Mouse (Mus musculus) kidney, adult 2 months (tissue): ENCODE measurements at regions not wholly inside any gene's neighbourhood (a gene's known extent, or its start where the extent isn't known, plus 50 kb on each side); places are given as distances from the start of the nearest gene placed in this dataset.

Source experiments
- CTCF ChIP-seq: fragments of 200-500 bp; conservative IDR thresholded peaks from 2 replicates; pipeline ENCODE4 v1.5.1; 2011; ENCODE audit warnings: low read depth, mild to moderate bottlenecking, control low read depth, low read length, moderate library complexity, mixed read lengths; ENCODE audit not compliant: insufficient read depth, insufficient read length
- POLR2A ChIP-seq: fragments of 200-500 bp; IDR thresholded peaks from one replicate; pipeline ENCODE4 v1.6.1; 2011; ENCODE audit warnings: low read depth, low read length, control low read depth

DNA sequence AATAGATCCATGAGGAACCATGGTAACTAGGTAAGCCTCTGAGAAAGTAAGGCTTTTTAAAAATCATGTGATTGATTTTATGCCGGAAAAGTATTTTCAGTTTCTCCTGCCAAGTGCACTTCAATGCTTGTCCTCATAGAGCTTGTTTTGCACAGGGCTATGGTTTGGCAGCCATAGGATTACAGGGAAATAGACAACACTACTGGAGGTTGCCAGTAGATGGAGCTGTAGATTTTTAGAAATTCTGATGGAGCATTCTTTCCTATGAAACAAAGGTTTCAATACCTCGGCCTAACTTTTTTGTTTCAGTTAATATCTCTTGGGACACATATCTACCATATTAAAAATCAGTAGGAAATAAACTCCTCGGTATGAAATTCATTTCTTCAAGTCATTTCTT lies 210.8 kb upstream of the Fermt1 start:
- TF ChIP-seq CTCF (no peak), POLR2A (no peak)
